Mouse (Mus musculus) MEL (cell line): ENCODE measurements around the gene Trpm3. TPM values are rescaled to one million over a fixed set of nuclear protein-coding genes. Genes with fewer than 3 reads are reported as not detected.

Experiments
- DNase-seq: peaks from one replicate; pipeline ENCODE4 v3.0.0; 2011; ENCODE audit warnings: low read depth, low spot score
- H3K27ac ChIP-seq: 2 replicates; pipeline ENCODE4 v1.5.1; 2012; ENCODE audit warnings: low read depth, mild to moderate bottlenecking, control low read depth, low read length, moderate library complexity; ENCODE audit not compliant: control insufficient read depth
- H3K27me3 ChIP-seq, 2 experiments: fragments of 150-350 bp in 1 of 2; sonication (generic) in 1 of 2; 2 replicates each; pipeline ENCODE4 v1.6.1; 2012; ENCODE audit warnings: low read length in 2 of 2, mild to moderate bottlenecking in 2 of 2, improper control_type of control experiment in 1 of 2, moderate library complexity in 1 of 2; ENCODE audit not compliant: insufficient read depth in 2 of 2, control insufficient read depth in 1 of 2
- H3K36me3 ChIP-seq, 2 experiments: 2 replicates each; pipeline ENCODE4 v1.6.1; 2012 to 2014; ENCODE audit warnings: low read length in 2 of 2, improper control_type of control experiment in 1 of 2, inconsistent platforms in 1 of 2, mild to moderate bottlenecking in 1 of 2; ENCODE audit not compliant: insufficient read depth in 2 of 2, control insufficient read depth in 1 of 2
- H3K4me1 ChIP-seq, 2 experiments: fragments of 150-350 bp in 1 of 2; sonication (generic) in 1 of 2; 2 replicates each; pipeline ENCODE4 v1.6.1; 2012; ENCODE audit warnings: low read length in 2 of 2, improper control_type of control experiment in 1 of 2, mild to moderate bottlenecking in 1 of 2; ENCODE audit not compliant: insufficient read depth in 2 of 2, control insufficient read depth in 1 of 2
- H3K4me3 ChIP-seq, 2 experiments: fragments of 150-350 bp in 1 of 2; sonication (generic) in 1 of 2; 2 replicates each; pipeline ENCODE4 v1.5.1; 2012; ENCODE audit warnings: low read depth in 2 of 2, low read length in 2 of 2, mild to moderate bottlenecking in 2 of 2, moderate library complexity in 2 of 2, control low read depth in 1 of 2, improper control_type of control experiment in 1 of 2; ENCODE audit not compliant: control insufficient read depth in 1 of 2, insufficient read depth in 1 of 2
- H3K79me2 ChIP-seq: 2 replicates; pipeline ENCODE4 v1.6.1; 2012; ENCODE audit warnings: mild to moderate bottlenecking, low read length, moderate library complexity; ENCODE audit not compliant: control insufficient read depth, poor library complexity, insufficient read depth
- H3K9ac ChIP-seq: 2 replicates; pipeline ENCODE4 v1.6.1; 2012; ENCODE audit warnings: low read depth, mild to moderate bottlenecking, control low read depth, low read length, moderate library complexity; ENCODE audit not compliant: control insufficient read depth, poor library complexity, severe bottlenecking
- H3K9me3 ChIP-seq: fragments of 150-350 bp; sonication (generic); replicated peaks from 2 replicates; pipeline ENCODE4 v1.6.1; 2012; ENCODE audit warnings: mild to moderate bottlenecking, low read length, improper control_type of control experiment, moderate library complexity; ENCODE audit not compliant: insufficient read depth
- BHLHE40 ChIP-seq: IDR thresholded peaks from 2 replicates; pipeline ENCODE4 v1.6.1; 2012; ENCODE audit warnings: low read depth, mild to moderate bottlenecking, inconsistent platforms, low read length, improper control_type of control experiment, borderline replicate concordance
- CHD1 ChIP-seq: IDR thresholded peaks from 2 replicates; pipeline ENCODE4 v1.6.1; 2012; ENCODE audit warnings: low read depth, mild to moderate bottlenecking, inconsistent platforms, low read length, improper control_type of control experiment
- CHD2 ChIP-seq: IDR thresholded peaks from 2 replicates; pipeline ENCODE4 v1.6.1; 2011; ENCODE audit warnings: low read length, improper control_type of control experiment
- E2F4 ChIP-seq: IDR thresholded peaks from 2 replicates; pipeline ENCODE4 v1.6.1; 2011; ENCODE audit warnings: low read depth, low read length, improper control_type of control experiment, borderline replicate concordance
- ELF1 ChIP-seq: IDR thresholded peaks from 2 replicates; pipeline ENCODE4 v1.6.1; 2014; ENCODE audit warnings: low read depth, mild to moderate bottlenecking, inconsistent platforms, low read length, improper control_type of control experiment, moderate library complexity
- GABPA ChIP-seq: IDR thresholded peaks from 2 replicates; pipeline ENCODE4 v1.6.1; 2012; ENCODE audit warnings: low read depth, mild to moderate bottlenecking, inconsistent platforms, low read length, improper control_type of control experiment, moderate library complexity
- GATA1 ChIP-seq: IDR thresholded peaks from 2 replicates; pipeline ENCODE4 v1.6.1; 2011; ENCODE audit warnings: low read depth, low read length, improper control_type of control experiment
- HCFC1 ChIP-seq: IDR thresholded peaks from 2 replicates; pipeline ENCODE4 v1.6.1; 2012; ENCODE audit warnings: low read depth, mild to moderate bottlenecking, inconsistent platforms, low read length, improper control_type of control experiment, moderate library complexity
- JUND ChIP-seq: IDR thresholded peaks from 2 replicates; pipeline ENCODE4 v1.6.1; 2011; ENCODE audit warnings: low read depth, mild to moderate bottlenecking, improper control_type of control experiment, low read length
- KAT2A ChIP-seq: conservative IDR thresholded peaks from 2 replicates; pipeline ENCODE4 v1.6.1; 2012; ENCODE audit warnings: low read depth, low read length, improper control_type of control experiment, inconsistent platforms
- MAFK ChIP-seq: IDR thresholded peaks from 2 replicates; pipeline ENCODE4 v1.6.1; 2011; ENCODE audit warnings: low read depth, mild to moderate bottlenecking, low read length, improper control_type of control experiment, borderline replicate concordance
- MAZ ChIP-seq: IDR thresholded peaks from 2 replicates; pipeline ENCODE4 v1.6.1; 2012; ENCODE audit warnings: low read depth, mild to moderate bottlenecking, inconsistent platforms, low read length, improper control_type of control experiment
- MEF2A ChIP-seq: IDR thresholded peaks from 2 replicates; pipeline ENCODE4 v1.6.1; 2014; ENCODE audit warnings: low read depth, mild to moderate bottlenecking, inconsistent platforms, low read length, improper control_type of control experiment; ENCODE audit not compliant: poor library complexity, insufficient replicate concordance, severe bottlenecking; ENCODE audit errors: extremely low read depth
- MXI1 ChIP-seq: IDR thresholded peaks from 2 replicates; pipeline ENCODE4 v1.6.1; 2011; ENCODE audit warnings: mild to moderate bottlenecking, low read depth, low read length, improper control_type of control experiment
- MYB ChIP-seq: IDR thresholded peaks from 2 replicates; pipeline ENCODE4 v1.6.1; 2011; ENCODE audit warnings: mild to moderate bottlenecking, low read depth, low read length, improper control_type of control experiment
- NELFE ChIP-seq: IDR thresholded peaks from 2 replicates; pipeline ENCODE4 v1.6.1; 2011; ENCODE audit warnings: low read depth, low read length, improper control_type of control experiment
- NRF1 ChIP-seq: IDR thresholded peaks from 2 replicates; pipeline ENCODE4 v1.6.1; 2014; ENCODE audit warnings: low read depth, mild to moderate bottlenecking, inconsistent platforms, low read length, improper control_type of control experiment, moderate library complexity; ENCODE audit not compliant: poor library complexity, insufficient read depth, severe bottlenecking
- POLR2AphosphoS2 ChIP-seq: IDR thresholded peaks from 2 replicates; pipeline ENCODE4 v1.6.1; 2011; ENCODE audit warnings: low read length, improper control_type of control experiment
- POLR2AphosphoS5 ChIP-seq: IDR thresholded peaks from 2 replicates; pipeline ENCODE4 v1.6.1; 2012; ENCODE audit warnings: low read depth, borderline replicate concordance, mild to moderate bottlenecking, inconsistent platforms, low read length, moderate library complexity, mixed read lengths
- RAD21 ChIP-seq: IDR thresholded peaks from 2 replicates; pipeline ENCODE4 v1.6.1; 2011; ENCODE audit warnings: mild to moderate bottlenecking, low read depth, low read length, improper control_type of control experiment
- RCOR1 ChIP-seq: IDR thresholded peaks from 2 replicates; pipeline ENCODE4 v1.6.1; 2012; ENCODE audit warnings: low read depth, mild to moderate bottlenecking, inconsistent platforms, low read length, improper control_type of control experiment
- TAL1 ChIP-seq: IDR thresholded peaks from 2 replicates; pipeline ENCODE4 v1.6.1; 2012; ENCODE audit warnings: mild to moderate bottlenecking, inconsistent platforms, low read length, moderate library complexity, mixed read lengths
- USF1 ChIP-seq: IDR thresholded peaks from 2 replicates; pipeline ENCODE4 v1.6.1; 2014; ENCODE audit warnings: low read depth, mild to moderate bottlenecking, inconsistent platforms, low read length, improper control_type of control experiment, moderate library complexity
- ZC3H11A ChIP-seq: IDR thresholded peaks from 2 replicates; pipeline ENCODE4 v1.6.1; 2012; ENCODE audit warnings: low read depth, mild to moderate bottlenecking, inconsistent platforms, low read length, improper control_type of control experiment
- ZKSCAN1 ChIP-seq: IDR thresholded peaks from 2 replicates; pipeline ENCODE4 v1.6.1; 2012; ENCODE audit warnings: low read depth, mild to moderate bottlenecking, inconsistent platforms, low read length, improper control_type of control experiment, moderate library complexity
- ZNF384 ChIP-seq: IDR thresholded peaks from 2 replicates; pipeline ENCODE4 v1.6.1; 2012; ENCODE audit warnings: low read depth, mild to moderate bottlenecking, inconsistent platforms, low read length, improper control_type of control experiment
- polyA plus RNA-seq, 2 experiments: library from polyadenylated mRNA; stranded (reverse) in 1 of 2; unstranded in 1 of 2; fragments of >175 nt in 1 of 2; fragments of >200 nt in 1 of 2; gene quantifications; 2 replicates each; pipeline versions ENCODE4 v1.2.1 to v1.2.4; 2012; ENCODE audit warnings: low replicate concordance in 2 of 2, low read depth in 1 of 2; ENCODE audit not compliant: insufficient read length in 2 of 2, insufficient read depth in 1 of 2, missing spikeins in 1 of 2
- total RNA-seq: library from RNA; depleted of rRNA; stranded (reverse); fragments of 300-350 nt; gene quantifications from 2 replicates; pipeline ENCODE4 v1.2.3, GENCODE M21; 2012

The Trpm3 gene
- total and polyA plus RNA-seq, 3 experiments = not detected

- H3K27ac ChIP-seq = no peak overlapping the region
- no peaks in the 10 kb centered on the region for H3K79me2 ChIP-seq
- H3K9ac ChIP-seq = no peak overlapping the region
- DNase-seq = no peak
- no peaks in the 10 kb centered on the region for H3K27me3 ChIP-seq
- TF ChIP-seq BHLHE40 (no peak), RAD21 (no peak), GABPA (no peak), RCOR1 (no peak), CHD2 (no peak), GATA1 (no peak), POLR2AphosphoS5 (no peak), MAZ (no peak), POLR2AphosphoS2 (no peak), USF1 (no peak), ZNF384 (no peak), CHD1 (no peak)
- H3K36me3 ChIP-seq = no peaks in the 10 kb centered on the region
- no peaks in the 10 kb centered on the region for H3K4me1 ChIP-seq
- no peak overlapping the region for H3K4me3 ChIP-seq
- H3K9me3 ChIP-seq = no peaks in the 10 kb centered on the region
Observed at GRCm38 (mm10) chr19:22234187-22234586, 95.3 kb downstream of the Trpm3 start.

GRCm38 (mm10) chr19:22249076-22249475 lies 110.2 kb downstream of the Trpm3 start:
- Histone ChIP-seq H3K27ac (no peak overlapping the region), H3K79me2 (no peaks in the 10 kb centered on the region), H3K27me3 (no peaks in the 10 kb centered on the region; a peak in 1 of 4 replicates), H3K9me3 (no peaks in the 10 kb centered on the region), H3K4me1 (no peaks in the 10 kb centered on the region), H3K4me3 (no peak overlapping the region), H3K9ac (no peak overlapping the region), H3K36me3 (no peaks in the 10 kb centered on the region)
- TF ChIP-seq KAT2A (no peak), MYB (no peak), POLR2AphosphoS5 (no peak), RAD21 (no peak), TAL1 (no peak), E2F4 (no peak)
- no peak for DNase-seq

- H3K36me3 ChIP-seq = no peaks in the 10 kb centered on the region
- H3K9ac ChIP-seq = no peak overlapping the region
- no peak overlapping the region for H3K4me3 ChIP-seq
- no peak for DNase-seq
- no peaks in the 10 kb centered on the region for H3K79me2 ChIP-seq
- no peak for TF ChIP-seq MAZ
- TF ChIP-seq MXI1 = no peak
- TF ChIP-seq ZKSCAN1 = no peak
- TF ChIP-seq ELF1 = no peak
- no peak for TF ChIP-seq TAL1
- TF ChIP-seq MEF2A = no peak
- TF ChIP-seq JUND = no peak
- no peak for TF ChIP-seq CHD2
- TF ChIP-seq ZC3H11A = no peak
- no peak for TF ChIP-seq POLR2AphosphoS2
- no peak for TF ChIP-seq NRF1
- no peak for TF ChIP-seq HCFC1
- no peak for TF ChIP-seq RCOR1
- no peak for TF ChIP-seq POLR2AphosphoS5
- TF ChIP-seq MAFK = no peak
- TF ChIP-seq E2F4 = no peak
- TF ChIP-seq NELFE = no peak
- TF ChIP-seq GATA1 = no peak
- no peak for TF ChIP-seq RAD21
- no peak overlapping the region for H3K27ac ChIP-seq
- no peaks in the 10 kb centered on the region for H3K4me1 ChIP-seq
- peaks cover 0 to under 1% of the 10 kb centered on the region in 2 experiments; a peak in 2 of 4 replicates for H3K27me3 ChIP-seq
- no peaks in the 10 kb centered on the region for H3K9me3 ChIP-seq
Observed at GRCm38 (mm10) chr19:22272916-22273315, 134.1 kb downstream of the Trpm3 start.
